Mouse (Mus musculus): ENCODE measurements around the gene Il16. TPM values are rescaled to one million over a fixed set of nuclear protein-coding genes. Genes with fewer than 3 reads are reported as not detected.

Gene Il16
- total and polyA plus RNA-seq, 3 experiments = 5.6 to 7.6 (median 6.1) TPM

GRCm38 (mm10) chr7:83724541-83724940, 21.0 kb downstream of the Il16 start:
- peaks cover 10% of the 10 kb centered on the region for H3K4me1 ChIP-seq (ENCODE audit: control insufficient read depth, insufficient read depth, low read length)
- intact Hi-C loops (cut with DNase I) = no loop called here
- WGBS = 37% methylated on average over 2 of the region's 2 CpGs

GRCm38 (mm10) chr7:83723954-83724353, 21.6 kb downstream of the Il16 start:
- Histone ChIP-seq H3K36me3 (ENCODE audit: control insufficient read depth, insufficient read depth, low read length) (no peaks in the 10 kb centered on the region), H3K27ac (no peak overlapping the region)
- intact Hi-C loops (cut with DNase I) = no loop called here

More at GRCm38 (mm10) chr7:83724541-83724940, 21.0 kb downstream of the Il16 start:
- Histone ChIP-seq H3K4me3 (no peak overlapping the region), H3K79me2 (replicated peaks; ENCODE audit: control insufficient read depth, insufficient read depth, low read length) (no peaks in the 10 kb centered on the region), H3K9ac (ENCODE audit: low read depth, low read length) (no peak overlapping the region), H3K27ac (no peak overlapping the region), H3K36me3 (ENCODE audit: control insufficient read depth, insufficient read depth, low read length) (no peaks in the 10 kb centered on the region), H3K27me3 (ENCODE audit: control insufficient read depth, insufficient read depth, low read length) (no peaks in the 10 kb centered on the region)
- no peak for DNase-seq
- TF ChIP-seq EP300 (IDR thresholded peaks at IDR 0.05; ENCODE audit: insufficient read depth, low read depth, low read length) (no peak), CTCF (IDR thresholded peaks at IDR 0.05) (no peak), POLR2A (IDR thresholded peaks at IDR 0.05; ENCODE audit: insufficient read depth, low read depth, low read length) (no peak)

GRCm38 (mm10) chr7:83723221-83723620, 22.3 kb downstream of the Il16 start:
- Histone ChIP-seq H3K36me3 (ENCODE audit: control insufficient read depth, insufficient read depth, low read length) (no peaks in the 10 kb centered on the region), H3K79me2 (replicated peaks; ENCODE audit: control insufficient read depth, insufficient read depth, low read length) (no peaks in the 10 kb centered on the region), H3K27ac (no peak overlapping the region), H3K4me1 (ENCODE audit: control insufficient read depth, insufficient read depth, low read length) (peaks cover 10% of the 10 kb centered on the region), H3K9ac (ENCODE audit: low read depth, low read length) (no peak overlapping the region), H3K4me3 (no peak overlapping the region), H3K27me3 (ENCODE audit: control insufficient read depth, insufficient read depth, low read length) (no peaks in the 10 kb centered on the region; the same call in 1 of the 2 replicates)
- no peak for DNase-seq
- 64% methylated on average over 8 of the region's 8 CpGs for WGBS
- no peak for TF ChIP-seq POLR2A (IDR thresholded peaks at IDR 0.05; ENCODE audit: insufficient read depth, low read depth, low read length)
- TF ChIP-seq EP300 (IDR thresholded peaks at IDR 0.05; ENCODE audit: insufficient read depth, low read depth, low read length) = no peak
- TF ChIP-seq CTCF (IDR thresholded peaks at IDR 0.05) = no peak
- intact Hi-C loops (cut with DNase I) = no loop called here

More at GRCm38 (mm10) chr7:83723954-83724353, 21.6 kb downstream of the Il16 start:
- Histone ChIP-seq H3K27me3 (ENCODE audit: control insufficient read depth, insufficient read depth, low read length) (no peaks in the 10 kb centered on the region), H3K4me1 (ENCODE audit: control insufficient read depth, insufficient read depth, low read length) (peaks cover 10% of the 10 kb centered on the region), H3K79me2 (replicated peaks; ENCODE audit: control insufficient read depth, insufficient read depth, low read length) (no peaks in the 10 kb centered on the region), H3K4me3 (no peak overlapping the region), H3K9ac (ENCODE audit: low read depth, low read length) (no peak overlapping the region)
- no peak for DNase-seq
- TF ChIP-seq POLR2A (IDR thresholded peaks at IDR 0.05; ENCODE audit: insufficient read depth, low read depth, low read length) = no peak
- no peak for TF ChIP-seq CTCF (IDR thresholded peaks at IDR 0.05)
- TF ChIP-seq EP300 (IDR thresholded peaks at IDR 0.05; ENCODE audit: insufficient read depth, low read depth, low read length) = no peak

- H3K4me1 ChIP-seq (ENCODE audit: control insufficient read depth, insufficient read depth, low read length) = peaks cover 10% of the 10 kb centered on the region
- no peak overlapping the region for H3K9ac ChIP-seq (ENCODE audit: low read depth, low read length)
- H3K36me3 ChIP-seq (ENCODE audit: control insufficient read depth, insufficient read depth, low read length) = no peaks in the 10 kb centered on the region
- no peaks in the 10 kb centered on the region; the same call in 1 of the 2 replicates for H3K27me3 ChIP-seq (ENCODE audit: control insufficient read depth, insufficient read depth, low read length)
- intact Hi-C loops (cut with DNase I) = no loop called here
- peak in 1 of 2 experiments; percentile 54 for DNase-seq
- WGBS = 58% methylated on average over 14 of the region's 14 CpGs
- no peak for TF ChIP-seq CTCF (IDR thresholded peaks at IDR 0.05)
- TF ChIP-seq EP300 (IDR thresholded peaks at IDR 0.05; ENCODE audit: insufficient read depth, low read depth, low read length) = no peak
- TF ChIP-seq POLR2A (IDR thresholded peaks at IDR 0.05; ENCODE audit: insufficient read depth, low read depth, low read length) = no peak
- H3K27ac ChIP-seq = no peak overlapping the region
- no peaks in the 10 kb centered on the region for H3K79me2 ChIP-seq (replicated peaks; ENCODE audit: control insufficient read depth, insufficient read depth, low read length)
- no peak overlapping the region for H3K4me3 ChIP-seq
Measured at GRCm38 (mm10) chr7:83722485-83722884, 23.0 kb downstream of the Il16 start.

- intact Hi-C loops (cut with DNase I) = no loop called here
- Histone ChIP-seq H3K9ac (ENCODE audit: low read depth, low read length) (no peak overlapping the region), H3K27ac (no peak overlapping the region), H3K79me2 (replicated peaks; ENCODE audit: control insufficient read depth, insufficient read depth, low read length) (no peaks in the 10 kb centered on the region), H3K36me3 (ENCODE audit: control insufficient read depth, insufficient read depth, low read length) (no peaks in the 10 kb centered on the region), H3K4me3 (no peak overlapping the region), H3K27me3 (ENCODE audit: control insufficient read depth, insufficient read depth, low read length) (no peaks in the 10 kb centered on the region; the same call in 1 of the 2 replicates), H3K4me1 (ENCODE audit: control insufficient read depth, insufficient read depth, low read length) (peaks cover 11% of the 10 kb centered on the region)
- no peak for DNase-seq
- no peak for TF ChIP-seq CTCF (IDR thresholded peaks at IDR 0.05)
- TF ChIP-seq POLR2A (IDR thresholded peaks at IDR 0.05; ENCODE audit: insufficient read depth, low read depth, low read length) = no peak
- no peak for TF ChIP-seq EP300 (IDR thresholded peaks at IDR 0.05; ENCODE audit: insufficient read depth, low read depth, low read length)
- 68% methylated on average over 8 of the region's 8 CpGs for WGBS
Measured at GRCm38 (mm10) chr7:83720231-83720630, 25.3 kb downstream of the Il16 start.

- no peak for DNase-seq
- 74% methylated on average over 5 of the region's 5 CpGs for WGBS
Measured at GRCm38 (mm10) chr7:83717021-83717725, 28.4 kb downstream of the Il16 start.

More at GRCm38 (mm10) chr7:83717021-83717725, 28.4 kb downstream of the Il16 start:
- H3K4me3 ChIP-seq = no peak overlapping the region
- no peaks in the 10 kb centered on the region for H3K79me2 ChIP-seq (replicated peaks; ENCODE audit: control insufficient read depth, insufficient read depth, low read length)
- H3K27me3 ChIP-seq (ENCODE audit: control insufficient read depth, insufficient read depth, low read length) = no peaks in the 10 kb centered on the region; the same call in 1 of the 2 replicates
- no peaks in the 10 kb centered on the region for H3K36me3 ChIP-seq (ENCODE audit: control insufficient read depth, insufficient read depth, low read length)
- peaks cover 2% of the 10 kb centered on the region; the same call in 1 of the 2 replicates for H3K4me1 ChIP-seq (ENCODE audit: control insufficient read depth, insufficient read depth, low read length)
- no peak overlapping the region for H3K27ac ChIP-seq
- intact Hi-C loops (cut with DNase I) = no loop called here
- H3K9ac ChIP-seq (ENCODE audit: low read depth, low read length) = no peak overlapping the region
- TF ChIP-seq EP300 (IDR thresholded peaks at IDR 0.05; ENCODE audit: insufficient read depth, low read depth, low read length) (no peak), CTCF (IDR thresholded peaks at IDR 0.05) (no peak), POLR2A (IDR thresholded peaks at IDR 0.05; ENCODE audit: insufficient read depth, low read depth, low read length) (no peak)

Data from heart, adult 2 months (tissue).